Mouse (Mus musculus): ENCODE measurements around the gene Sec22c.

The Sec22c gene

DNA sequence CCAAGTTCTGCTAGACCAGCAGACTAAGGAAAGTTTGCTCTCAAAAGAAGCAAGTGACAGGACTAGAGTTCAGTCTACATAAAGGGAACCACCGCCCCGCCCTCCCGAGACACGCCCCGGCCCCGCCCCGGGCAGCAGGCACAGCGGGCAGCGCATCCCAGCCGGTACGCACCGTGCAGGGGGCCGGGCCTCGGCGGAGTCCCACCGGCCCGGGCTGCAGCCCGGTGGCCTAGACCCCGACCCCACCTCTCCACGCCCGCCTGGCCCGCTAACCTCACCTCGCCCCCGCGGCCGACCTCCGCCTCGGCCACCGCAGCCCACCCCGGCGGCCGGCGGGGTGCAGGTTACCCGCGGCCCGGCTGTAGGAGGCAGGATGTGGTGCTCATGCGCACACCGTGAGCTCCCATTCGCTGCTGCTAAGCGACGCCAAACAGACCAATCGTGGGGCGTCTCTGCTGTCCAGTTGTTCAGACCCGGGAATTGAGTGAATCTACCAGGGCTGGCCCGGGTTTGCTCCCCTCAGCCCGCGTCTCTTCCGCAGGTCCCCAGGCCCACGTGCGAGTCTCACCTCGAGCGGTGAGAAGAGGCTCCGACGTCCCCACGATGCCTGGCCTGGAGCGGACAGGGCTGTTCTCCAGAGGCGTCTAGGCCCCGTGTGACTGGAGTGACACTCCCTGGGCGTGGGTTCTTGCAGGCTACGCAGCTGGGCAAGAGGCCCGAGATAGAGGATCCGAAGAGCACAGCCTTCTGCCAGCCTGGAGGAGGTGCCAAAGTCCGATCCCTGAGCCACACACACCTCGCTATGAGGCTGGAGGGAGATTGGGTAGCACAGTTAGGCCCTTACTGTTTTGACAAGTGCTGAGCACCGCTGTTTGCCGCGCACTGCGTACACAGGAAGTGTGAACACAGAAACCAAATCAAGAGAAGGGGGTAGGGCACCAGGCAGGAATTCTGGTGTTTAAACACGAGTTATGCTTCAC, at the start of gene Sec22c:
TSS of gene Sec22c (minus strand) at position 845 of the 980 bp plus-strand sequence.
- peak; percentile 85 for DNase-seq (ENCODE audit: low read depth, low spot score)

DNA sequence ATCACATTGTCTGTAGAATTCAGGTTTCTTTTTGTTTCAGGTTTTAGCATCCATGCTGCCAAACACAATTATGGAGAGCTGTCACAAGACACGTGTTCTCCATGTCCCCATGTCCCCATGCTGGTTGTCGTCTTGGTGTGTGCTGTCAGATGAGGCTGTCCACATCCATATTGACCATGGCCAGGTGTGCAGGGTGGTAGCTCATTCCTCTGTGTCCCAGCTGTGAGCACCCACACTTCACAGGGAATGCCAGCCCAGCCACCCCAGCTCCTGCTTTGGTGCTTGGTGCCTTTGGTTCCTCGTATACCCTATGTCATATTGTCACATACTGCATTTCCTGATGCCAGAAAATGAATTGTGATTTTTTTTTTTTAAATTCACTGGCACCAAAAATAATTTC, 49.3 kb upstream of the Sec22c start:
- DNase-seq (ENCODE audit: low read depth, low spot score), result no peak

DNA sequence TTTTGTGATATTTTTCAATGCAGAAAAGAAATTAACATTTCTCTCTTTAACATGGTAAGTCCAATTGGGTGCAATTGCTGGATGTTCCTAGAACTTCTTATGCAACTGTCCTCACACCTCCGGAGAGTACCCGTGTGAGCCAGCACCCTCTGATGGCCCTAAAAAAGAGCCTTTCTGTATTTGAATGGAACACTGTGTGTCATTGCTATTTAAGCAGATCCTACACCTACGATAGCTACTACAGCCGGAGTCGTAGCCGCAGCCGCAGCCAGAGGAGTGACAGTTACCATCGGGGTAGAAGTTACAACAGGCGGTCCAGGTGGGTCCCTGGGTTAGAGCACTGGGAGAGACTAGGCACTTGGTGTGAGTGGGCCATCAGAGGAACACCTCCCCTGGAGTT, 47.5 kb upstream of the Sec22c start:
- no peak for DNase-seq (ENCODE audit: low read depth, low spot score)

DNA sequence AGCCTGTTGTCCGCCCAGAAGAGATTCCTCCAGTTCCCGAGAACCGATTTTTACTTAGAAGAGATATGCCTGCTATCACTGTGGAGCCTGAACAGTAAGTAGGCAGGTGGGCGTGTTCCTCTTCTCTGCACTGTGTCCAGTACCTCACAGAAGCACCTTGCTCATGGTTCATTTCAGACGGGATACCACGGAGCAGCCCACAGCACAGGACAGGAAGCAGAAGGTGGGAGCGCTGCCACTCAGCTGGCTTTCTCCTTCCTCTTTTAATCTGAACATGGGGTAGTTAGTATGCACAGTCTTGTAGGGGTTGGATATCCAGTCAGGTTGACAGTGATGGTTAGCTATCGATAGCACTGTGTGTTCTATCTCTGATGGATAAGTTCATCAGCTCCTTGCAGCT, 38.8 kb upstream of the Sec22c start:
- no peak for DNase-seq (ENCODE audit: low read depth, low spot score)

DNA sequence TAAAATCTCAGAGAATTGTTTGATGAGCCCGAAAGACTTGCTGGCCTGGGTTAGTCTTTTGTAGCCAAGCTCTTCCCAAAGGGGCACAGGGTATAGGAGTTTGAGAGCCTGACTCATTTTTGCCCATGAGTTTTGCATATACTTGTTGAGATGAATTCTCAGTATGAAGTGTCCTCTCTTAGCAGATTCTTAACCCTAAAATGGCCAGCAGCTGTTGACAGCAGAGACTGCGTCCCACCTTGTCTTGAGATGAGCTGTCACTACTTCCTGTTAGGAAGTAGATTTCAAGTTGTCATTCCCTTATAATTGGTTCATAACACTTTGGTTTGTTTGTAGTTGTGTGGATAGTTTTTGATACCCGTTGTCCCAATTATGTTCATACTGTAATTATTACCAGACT, 35.9 kb upstream of the Sec22c start:
- no peak for DNase-seq (ENCODE audit: low read depth, low spot score)

DNA sequence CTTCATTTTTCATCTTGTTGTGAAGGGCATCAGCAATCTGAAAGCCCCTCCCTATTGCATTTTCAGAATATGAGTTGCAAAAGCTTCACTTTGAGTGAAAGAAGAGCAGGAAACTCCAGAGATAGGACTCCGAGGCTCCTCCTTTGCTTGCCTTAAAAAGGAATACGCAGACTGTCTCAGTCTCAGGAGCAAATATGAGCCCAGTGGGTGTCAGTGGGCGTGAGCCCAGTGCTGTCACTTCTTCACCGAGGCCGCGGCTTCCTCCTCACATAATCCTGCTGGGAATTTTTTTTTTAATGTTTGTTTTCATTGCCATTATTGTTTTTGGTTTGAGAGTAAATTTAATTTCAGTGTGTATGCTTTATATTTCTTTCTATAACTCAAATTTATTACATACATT, 35.2 kb upstream of the Sec22c start:
- DNase-seq (ENCODE audit: low read depth, low spot score), result no peak

DNA sequence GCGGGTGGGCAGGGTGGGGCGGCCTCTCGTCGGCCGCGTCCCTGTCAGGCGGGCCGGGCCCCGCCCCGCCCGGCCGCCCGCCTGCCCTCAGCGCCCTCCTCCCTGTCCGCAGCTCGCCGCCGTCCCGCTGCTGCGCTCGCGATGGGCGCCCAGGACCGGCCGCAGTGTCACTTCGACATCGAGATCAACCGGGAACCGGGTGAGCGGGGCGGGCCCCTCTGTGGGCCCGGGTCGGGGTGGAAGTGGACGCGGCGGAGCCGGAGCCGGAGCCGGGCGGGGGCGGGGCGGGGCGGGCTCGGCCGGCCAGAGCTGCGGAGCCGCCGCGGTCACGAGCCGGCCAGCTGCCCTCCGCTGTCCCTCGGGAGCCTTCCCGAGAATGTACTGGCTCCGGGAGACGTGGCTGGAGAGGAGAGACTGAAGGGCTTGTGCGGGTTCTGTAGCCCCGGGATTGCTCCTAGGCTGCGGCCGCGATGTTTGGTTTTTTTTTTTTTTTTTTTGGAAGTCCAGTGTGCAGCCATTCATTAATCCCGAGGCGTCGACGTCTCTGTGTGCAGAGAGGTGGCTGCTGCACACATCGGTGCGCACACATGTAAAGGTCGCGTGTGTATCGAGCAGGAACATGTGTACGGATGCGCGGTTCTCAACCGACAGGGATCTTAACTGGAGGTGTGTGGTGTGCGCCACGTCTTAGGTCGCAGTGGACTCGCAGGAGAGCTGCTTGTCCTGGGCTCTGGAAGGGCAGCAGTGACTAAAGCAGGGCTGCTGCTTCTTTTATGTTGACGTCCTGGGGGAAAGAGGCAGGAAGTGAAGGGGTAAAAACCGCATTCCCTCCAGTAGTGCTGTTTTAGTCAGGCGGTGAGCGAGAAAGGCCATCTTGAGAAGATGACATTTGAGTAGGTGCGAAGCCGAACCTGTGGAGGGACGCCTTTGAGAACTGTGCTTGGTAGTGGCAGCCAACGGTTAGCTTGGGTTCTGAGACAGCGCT, 14.3 kb upstream of the Sec22c start:
- DNase-seq (ENCODE audit: low read depth, low spot score), result peak; percentile 22

DNA sequence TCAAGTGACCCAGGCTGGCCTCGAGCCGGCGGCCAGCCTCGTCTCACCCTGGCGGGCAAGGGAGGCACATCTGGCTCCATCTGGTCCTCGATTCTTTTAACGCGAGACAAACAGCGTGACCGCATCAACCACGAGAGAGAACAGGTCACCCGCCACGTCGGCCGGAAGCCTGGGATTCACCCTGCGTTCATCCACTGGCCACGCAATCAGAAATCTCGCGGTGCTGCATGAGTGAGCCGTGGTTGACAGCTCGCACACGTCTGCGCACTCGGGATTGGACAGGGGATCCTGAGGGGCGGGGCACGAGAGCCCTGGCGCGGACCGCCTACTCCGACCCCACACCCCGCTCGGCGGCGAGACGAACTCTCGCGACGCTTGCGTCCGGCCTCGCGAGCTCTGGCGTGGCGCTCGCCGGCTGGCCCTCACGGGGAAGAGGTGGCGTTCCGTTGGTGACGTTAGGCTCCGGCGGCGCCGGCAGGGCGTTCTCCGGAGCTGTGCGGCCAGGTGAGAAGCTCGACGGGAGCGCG, 13.6 kb upstream of the Sec22c start, which contains the start of gene Nktr:
TSS of gene Nktr (plus strand) at position 378 of the 527 bp plus-strand sequence.
- DNase-seq (ENCODE audit: low read depth, low spot score), result peak; percentile 95

DNA sequence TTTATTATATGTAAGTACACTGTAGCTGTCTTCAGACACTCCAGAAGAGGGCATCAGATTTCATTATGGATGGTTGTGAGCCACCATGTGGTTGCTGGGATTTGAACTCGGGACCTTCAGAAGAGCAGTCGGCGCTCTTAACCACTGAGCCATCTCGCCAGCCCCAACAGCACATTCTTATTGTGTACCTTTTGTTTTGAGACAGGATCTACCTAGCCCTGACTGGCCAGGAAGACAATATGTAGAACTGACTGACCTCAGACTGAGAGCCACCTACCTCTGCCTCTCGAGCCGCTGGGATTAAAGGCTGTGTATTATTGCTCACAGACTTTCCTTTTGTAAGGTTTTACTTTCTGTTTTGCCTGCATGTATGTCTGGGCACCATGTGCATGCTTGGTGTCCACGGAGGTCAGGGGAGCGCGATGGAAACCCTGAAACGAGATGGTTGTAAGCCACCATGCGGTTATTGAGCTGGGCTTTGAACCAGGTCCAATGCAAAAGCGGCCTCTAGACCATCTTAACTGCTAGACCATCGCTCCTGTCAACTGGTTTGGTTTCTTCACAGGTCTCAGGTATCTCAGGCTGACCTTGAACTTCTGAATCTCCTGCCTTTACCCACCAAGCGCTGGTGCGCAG, 12.9 kb upstream of the Sec22c start:
- no peak for DNase-seq (ENCODE audit: low read depth, low spot score)

DNA sequence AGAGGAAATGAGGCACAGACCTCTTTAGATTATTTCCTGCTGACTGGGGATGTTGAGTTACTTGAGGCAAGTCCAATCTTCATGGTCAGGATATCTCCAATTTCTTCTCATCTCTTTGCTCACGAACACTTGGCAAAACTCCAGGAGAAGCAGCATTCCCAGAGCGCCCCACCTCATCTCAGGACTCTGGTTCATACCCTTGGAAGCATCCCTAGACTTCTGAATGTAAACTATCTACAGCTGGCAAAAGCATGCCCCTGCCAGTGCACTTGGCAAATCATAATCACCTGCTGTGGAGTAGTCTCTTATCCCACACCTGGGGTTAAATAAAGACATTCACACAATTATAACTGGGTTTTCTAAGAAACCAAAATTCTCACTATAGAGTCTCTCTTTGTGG, 11.8 kb upstream of the Sec22c start:
- no peak for DNase-seq (ENCODE audit: low read depth, low spot score)

DNA sequence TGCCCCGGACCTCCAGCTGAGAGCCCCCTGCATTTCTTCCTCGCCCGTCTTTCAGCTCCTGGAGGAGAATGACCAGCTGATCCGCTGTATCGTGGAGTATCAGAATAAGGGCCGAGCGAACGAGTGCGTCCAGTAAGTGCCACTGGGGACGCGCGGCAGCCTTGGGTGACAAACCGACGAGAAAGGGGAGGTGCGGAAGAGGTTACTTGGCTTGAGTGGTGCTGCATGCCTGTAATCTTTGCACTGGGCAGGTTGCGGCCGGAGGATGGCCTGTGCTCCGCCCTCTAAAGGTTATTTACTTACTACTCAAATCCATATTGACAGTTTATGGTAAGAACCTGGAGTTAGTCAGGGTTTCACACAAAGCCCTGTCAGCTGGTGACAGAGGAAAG, 5.3 kb upstream of the Sec22c start:
- no peak for DNase-seq (ENCODE audit: low read depth, low spot score)

DNA sequence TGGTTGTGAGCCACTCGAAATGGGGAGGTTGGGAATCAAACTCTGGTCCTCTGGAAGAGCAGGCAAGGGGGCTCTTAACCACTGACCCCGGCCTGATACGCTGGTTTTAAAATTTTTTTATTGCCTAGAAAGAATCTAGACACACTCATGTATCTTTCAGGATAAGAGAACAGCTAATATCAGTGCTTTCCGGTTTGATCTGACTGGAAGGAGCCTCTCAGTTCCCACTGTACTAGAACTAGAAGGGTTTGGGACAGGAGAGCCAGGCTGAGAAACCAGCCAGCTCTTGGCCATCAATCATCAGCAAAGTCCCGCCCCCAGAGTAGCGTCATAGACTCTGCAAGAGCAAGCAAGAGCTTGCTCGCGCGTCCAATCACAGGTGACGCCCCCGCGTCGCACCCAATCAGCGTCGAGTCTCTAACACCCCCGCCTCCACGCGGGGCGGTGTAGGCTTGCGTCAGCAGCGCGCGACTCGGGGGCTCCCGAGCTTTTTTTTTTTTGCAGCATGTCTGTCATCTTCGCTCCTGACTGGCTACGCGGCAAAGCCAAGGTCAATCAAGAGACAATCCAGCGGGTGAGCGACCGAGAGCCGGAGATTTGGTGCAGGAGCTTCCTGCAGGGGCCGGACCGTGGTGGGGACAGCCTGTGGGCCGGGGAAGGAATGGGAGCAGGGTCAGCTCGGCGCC, 4.8 kb upstream of the Sec22c start, which contains the start of gene Ss18l2:
TSS of gene Ss18l2 (plus strand) at position 432 of the 686 bp plus-strand sequence.
- peak; percentile 100 for DNase-seq (ENCODE audit: low read depth, low spot score)

DNA sequence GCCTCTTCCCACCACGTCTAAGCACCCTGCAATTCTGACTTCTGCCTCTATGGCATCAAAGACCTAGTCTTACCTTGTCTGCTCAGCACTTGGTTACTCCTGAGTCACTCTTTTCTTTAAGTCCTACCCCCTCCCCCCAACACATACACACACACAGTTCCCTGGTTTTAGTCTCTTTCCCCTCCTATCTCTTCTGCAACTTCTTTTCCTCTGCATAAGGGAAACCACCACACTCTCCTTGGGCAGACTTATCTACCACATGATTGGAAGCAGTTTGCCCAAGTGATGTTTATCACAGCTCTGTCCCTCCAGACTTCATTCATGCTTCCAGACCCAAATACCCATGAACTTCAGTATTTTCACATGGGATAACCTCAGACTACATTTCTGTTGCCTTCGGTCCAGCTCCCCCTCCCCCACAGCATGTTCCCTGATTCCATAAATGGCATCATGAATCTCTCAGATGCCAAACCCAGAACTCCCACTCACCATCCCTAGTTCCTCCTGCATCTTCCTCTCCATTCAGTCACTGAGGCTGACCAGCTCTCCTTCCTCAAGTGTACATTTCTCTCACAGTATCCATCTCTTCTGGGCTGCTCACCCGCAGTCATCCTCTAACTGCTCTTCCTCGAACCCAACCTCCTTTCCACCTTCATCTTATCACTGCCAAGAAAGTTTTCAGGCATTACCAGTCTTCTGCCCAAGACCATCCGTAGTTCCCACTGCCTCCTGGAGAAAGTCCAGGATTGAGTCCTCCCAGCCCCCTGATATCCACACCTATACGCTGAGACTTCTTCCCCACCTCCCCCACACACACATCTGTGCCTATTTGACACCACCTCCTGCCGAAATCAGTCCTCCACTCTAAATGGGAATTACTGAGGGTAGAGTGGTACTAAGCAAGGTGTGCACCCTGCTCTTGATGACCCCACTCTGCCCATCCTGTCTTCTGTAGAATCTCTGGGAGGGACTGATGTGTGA, 3.5 kb upstream of the Sec22c start:
- no peak for DNase-seq (ENCODE audit: low read depth, low spot score)

DNA sequence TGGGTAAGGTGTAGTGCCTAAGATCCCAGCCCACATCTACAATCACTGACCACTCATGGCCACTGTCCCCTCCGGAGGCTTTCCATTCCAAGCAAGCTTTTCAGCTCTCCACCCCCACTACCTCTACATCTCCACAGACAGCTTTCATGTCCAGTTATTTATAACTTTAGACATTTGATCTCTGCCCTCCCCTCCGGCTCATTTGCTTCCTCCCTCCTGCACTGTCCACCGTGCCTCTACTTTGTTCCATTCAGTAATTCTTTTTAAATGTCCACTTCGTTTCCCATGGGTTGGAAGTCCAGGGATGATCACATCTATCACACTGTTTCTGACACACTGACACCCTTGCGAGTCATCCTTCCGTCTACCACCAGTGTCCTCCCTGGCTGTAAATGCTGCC, 2.5 kb upstream of the Sec22c start:
- no peak for DNase-seq (ENCODE audit: low read depth, low spot score)

DNA sequence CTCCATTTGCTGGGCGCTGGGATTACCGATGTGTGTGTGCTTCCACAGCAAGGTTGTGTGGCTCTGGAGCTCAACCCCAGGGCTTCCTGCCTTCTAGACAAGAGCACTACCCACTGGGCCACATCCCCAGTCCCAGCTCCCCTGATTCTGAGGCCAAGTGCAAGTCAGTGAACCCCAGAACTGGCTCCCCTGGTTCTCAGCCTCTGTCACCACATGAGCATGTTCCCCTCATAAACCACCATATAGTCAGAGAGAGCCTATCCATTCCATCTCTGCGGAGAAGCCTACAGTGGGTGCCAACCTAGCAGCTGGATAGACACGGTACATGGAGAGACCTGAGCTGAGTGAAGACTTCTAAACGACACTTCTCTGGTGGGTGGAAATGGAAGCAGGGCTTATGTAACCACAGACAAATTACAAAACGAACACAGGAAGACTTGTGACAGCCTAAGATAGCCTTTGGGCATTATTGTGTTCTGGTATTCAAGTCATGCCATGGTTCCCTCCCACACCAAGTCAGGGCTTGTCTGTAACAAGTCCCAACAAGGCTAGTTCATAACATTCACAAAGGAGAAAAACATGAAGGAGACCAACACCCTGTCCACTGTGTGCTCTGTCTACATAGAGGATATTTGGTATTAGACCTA, 862 bp upstream of the Sec22c start:
- DNase-seq (ENCODE audit: low read depth, low spot score), result no peak

DNA sequence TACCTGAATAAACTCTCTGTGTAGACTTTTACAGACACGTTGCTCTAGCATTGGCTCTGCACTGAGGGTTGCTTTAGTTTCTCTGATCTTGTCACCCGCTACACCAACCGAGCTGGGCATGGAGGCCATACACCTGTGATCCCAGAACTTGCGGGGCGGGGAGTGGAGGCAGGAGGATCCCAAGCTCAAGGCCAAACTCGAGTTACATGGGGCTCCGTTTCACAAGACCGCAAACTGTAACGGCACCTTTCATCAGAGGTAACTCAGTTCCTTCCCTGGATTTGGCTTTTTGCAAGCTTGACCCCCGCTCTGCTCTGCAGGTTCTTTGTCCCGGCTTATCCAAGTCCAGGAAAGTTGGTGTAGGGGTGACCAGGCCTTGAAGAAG, 1.0 kb downstream of the Sec22c start:
- DNase-seq (ENCODE audit: low read depth, low spot score), result no peak

DNA sequence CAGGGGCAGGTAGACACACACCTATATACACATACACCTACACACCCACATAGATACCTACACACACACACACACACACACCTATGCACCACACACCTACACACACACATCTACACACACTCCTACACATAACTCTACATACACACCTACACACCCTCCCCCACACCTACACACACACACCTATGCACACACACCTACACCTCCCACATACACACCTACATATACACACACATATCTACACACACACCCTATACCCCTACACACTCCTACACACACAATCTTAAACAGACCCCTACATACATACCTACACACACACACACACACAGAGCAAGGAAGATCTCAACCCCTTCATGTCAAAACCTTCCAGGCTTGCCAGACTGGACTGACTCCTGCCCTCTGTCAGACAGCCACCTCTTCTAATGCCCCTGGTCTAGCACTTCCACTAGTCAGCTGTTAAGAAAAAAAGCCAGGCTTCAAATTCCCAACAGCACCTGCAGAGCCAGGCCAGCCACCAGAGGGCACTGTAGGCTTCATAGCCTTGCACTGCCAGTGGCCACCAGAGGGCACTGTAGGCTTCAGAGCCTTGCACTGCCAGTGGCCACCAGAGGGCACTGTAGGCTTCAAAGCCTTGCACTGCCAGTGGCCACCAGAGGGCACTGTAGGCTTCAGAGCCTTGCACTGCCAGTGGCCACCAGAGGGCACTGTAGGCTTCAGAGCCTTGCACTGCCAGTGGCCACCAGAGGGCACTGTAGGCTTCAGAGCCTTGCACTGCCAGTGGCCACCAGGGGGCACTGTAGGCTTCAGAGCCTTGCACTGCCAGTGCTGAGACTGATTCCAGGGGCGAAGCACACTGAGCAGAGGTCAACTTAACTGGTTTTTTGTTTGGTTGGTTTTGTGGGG, 7.9 kb downstream of the Sec22c start:
- no peak for DNase-seq (ENCODE audit: low read depth, low spot score)

DNA sequence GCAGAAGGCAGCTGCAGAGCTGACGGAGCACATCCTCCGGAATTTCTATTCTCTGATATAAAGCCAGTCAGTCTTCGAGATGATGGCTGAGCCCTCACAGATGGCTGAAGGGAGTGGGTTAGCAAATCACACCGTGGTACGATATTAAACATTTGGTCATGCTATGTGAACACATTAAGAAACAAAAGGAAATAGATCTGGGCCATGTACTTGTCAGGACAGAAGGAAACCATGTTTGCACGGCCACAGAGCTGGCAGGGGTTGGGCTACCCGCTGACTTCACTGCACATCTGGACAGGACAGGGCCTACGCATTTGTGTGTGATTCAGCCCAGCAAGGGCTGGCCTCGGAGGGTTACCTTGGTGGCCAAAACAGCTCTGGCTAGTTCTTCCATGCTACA, 8.7 kb downstream of the Sec22c start:
- no peak for DNase-seq (ENCODE audit: low read depth, low spot score)
